9 mouse cellular contexts compared by ENCODE assay signal in the genomic region with DNA sequence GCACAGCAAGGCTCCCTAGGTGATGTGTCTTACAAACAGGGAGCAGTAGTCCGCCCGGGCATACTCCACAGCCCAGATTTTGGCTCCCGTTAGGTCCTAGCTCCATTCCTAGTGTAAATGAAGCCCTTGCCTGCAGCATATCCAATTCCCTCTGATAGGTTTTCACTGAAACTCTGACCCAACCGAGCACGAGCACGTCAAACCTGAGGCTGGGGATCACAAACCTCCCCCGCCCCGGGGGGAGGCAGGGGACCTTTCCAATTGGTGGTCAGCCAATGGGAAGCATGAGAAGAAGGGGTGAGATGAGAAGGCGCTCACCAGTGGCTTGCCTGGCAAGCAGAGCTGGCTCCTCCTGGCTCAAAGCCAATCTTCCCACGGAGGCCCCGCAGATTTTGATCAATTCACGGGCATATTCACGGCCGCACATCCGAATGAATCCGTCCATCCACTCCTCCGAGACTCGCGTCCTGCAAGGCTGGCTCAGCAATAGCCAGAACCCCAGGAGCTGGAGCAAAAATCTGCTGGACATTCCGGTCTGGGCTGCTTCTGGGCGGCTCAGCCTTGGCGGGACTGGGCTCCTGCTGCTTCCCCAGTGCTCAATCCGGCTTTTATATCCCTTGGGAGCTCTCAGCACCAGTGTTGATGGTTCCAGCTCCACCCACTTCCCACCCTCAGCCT. TPM values are rescaled to one million over a fixed set of nuclear protein-coding genes. Genes with fewer than 3 reads are reported as not detected.
A peak's percentile ranks its signal among the peaks of the same experiment; 100 is the strongest.
DNase-seq lines count a peak whose midpoint lies in the region; ATAC-seq and TF ChIP-seq lines count a peak whose summit lies in the region.
"Had no signal": no experiment of that assay in that cellular context is flagged by ENCODE, and none has a peak within 500 bp of the region (broad histone marks: within the 10 kb centered on the region; RNA-seq: fewer than 3 reads in every experiment).

A gene (minus strand): TSS at position 603 of the 678 bp plus-strand sequence.

- ATAC-seq in neural tube, embryonic 11.5 days (ENCODE audit: insufficient read depth, low FRiP score, low TSS enrichment), result peak; percentile 23; the same call in 1 of the 2 replicates

- H3K9me3 ChIP-seq in embryonic facial prominence, embryonic 10.5 days, result no peaks in the 10 kb centered on the region
- H3K9me3 ChIP-seq in neural tube, embryonic 11.5 days (ENCODE audit: control insufficient read depth, low read length), result no peaks in the 10 kb centered on the region

- no peaks in the 10 kb centered on the region for H3K36me3 ChIP-seq in embryonic facial prominence, embryonic 10.5 days (replicated peaks)
- no peaks in the 10 kb centered on the region for H3K36me3 ChIP-seq in neural tube, embryonic 11.5 days (ENCODE audit: control insufficient read depth, insufficient read depth, low read length)

- intact Hi-C loops in gastrocnemius, adult 2 months (cut with DNase I), result no loop called here
- intact Hi-C loops in gastrocnemius, postnatal 36 days (cut with DNase I), result no loop called here
- intact Hi-C loops in heart, postnatal 14 days (cut with DNase I), result no loop called here

- peaks cover 26% of the 10 kb centered on the region for H3K27me3 ChIP-seq in embryonic facial prominence, embryonic 10.5 days (replicated peaks; ENCODE audit: low read depth, poor library complexity, severe bottlenecking)
- no peaks in the 10 kb centered on the region for H3K27me3 ChIP-seq in neural tube, embryonic 11.5 days (ENCODE audit: control insufficient read depth, insufficient read depth, low read length)

- peak within 1 kb of the TSS; percentile 60 for H3K9ac ChIP-seq in neural tube, embryonic 11.5 days (ENCODE audit: low read length)

- peak within 1 kb of the TSS; percentile 66 for H3K4me3 ChIP-seq in gastrocnemius, adult 2 months
- peak within 1 kb of the TSS; percentile 58 for H3K4me3 ChIP-seq in embryonic facial prominence, embryonic 10.5 days
- H3K4me3 ChIP-seq in neural tube, embryonic 11.5 days (ENCODE audit: low read depth, low read length), result peak within 1 kb of the TSS; percentile 33

- DNase-seq in gastrocnemius, adult 2 months, result peak; percentile 20
- no peak for DNase-seq in gastrocnemius, postnatal 36 days
- peak; percentile 71 for DNase-seq in Muller cell, postnatal 12 days (ENCODE audit: inconsistent ontology term)
- DNase-seq in embryonic facial prominence, embryonic 10.5 days (ENCODE audit: low spot score), result peak; percentile 74
- peak; percentile 19 to 35 for DNase-seq in heart, postnatal 14 days
- peak; percentile 21 to 23 for DNase-seq in layer of hippocampus, postnatal 25 days (ENCODE audit: extremely low spot score in 1 of 2, low spot score in 1 of 2)
- DNase-seq in neural tube, embryonic 11.5 days (ENCODE audit: low spot score), result peak; percentile 69
- no peak for DNase-seq in spleen, adult 12 weeks (ENCODE audit: low spot score)

- no peak for TF ChIP-seq CTCF in gastrocnemius, adult 2 months (IDR thresholded peaks at IDR 0.05)

- peak within 1 kb of the TSS; percentile 65 for H3K4me2 ChIP-seq in neural tube, embryonic 11.5 days (ENCODE audit: low read depth)

- WGBS in embryonic facial prominence, embryonic 10.5 days, result 2% methylated on average over 23 of the region's 23 CpGs
- WGBS in neural tube, embryonic 11.5 days, result 4% methylated on average over 23 of the region's 23 CpGs

- no peak within 1 kb of the TSS for H3K27ac ChIP-seq in gastrocnemius, adult 2 months
- peak within 1 kb of the TSS; percentile 79 for H3K27ac ChIP-seq in embryonic facial prominence, embryonic 10.5 days (replicated peaks)
- no peak within 1 kb of the TSS for H3K27ac ChIP-seq in neural tube, embryonic 11.5 days (ENCODE audit: low read depth, low read length)

- peaks cover 11% of the 10 kb centered on the region for H3K4me1 ChIP-seq in embryonic facial prominence, embryonic 10.5 days
- no peaks in the 10 kb centered on the region for H3K4me1 ChIP-seq in neural tube, embryonic 11.5 days (ENCODE audit: control insufficient read depth, insufficient read depth, low read length)

RNA-seq across cellular contexts. Expression of the gene that starts here (rescaled TPM):
- total RNA-seq in gastrocnemius, adult 2 months (2021), result not detected
- not detected for total RNA-seq in gastrocnemius, postnatal 36 days (2021)
- 0.21 and 0.70 TPM in 2 replicates for polyA plus RNA-seq in embryonic facial prominence, embryonic 10.5 days (2016; fragmentation: Nextera tagmentation; extraction: Ambion mirVana)
- total RNA-seq in heart, postnatal 14 days (2021), result not detected
- 1 to 10 TPM; 1.8 to 2.3 TPM for total RNA-seq in layer of hippocampus, postnatal 25 days (2021)
- polyA plus RNA-seq in neural tube, embryonic 11.5 days (2014; fragmentation: Nextera tagmentation; extraction: Ambion mirVana), result 1.2 TPM in 1 of 2 replicates, not detected in the other
- polyA plus RNA-seq: large intestine, adult 2 months had no signal

Comparison
In these comparisons a context has a peak if more than half of its experiments do, and no peak if none do; other contexts are left out.
1. Peak in DNase-seq and H3K4me3 ChIP-seq in gastrocnemius, adult 2 months; RNA of the gene not detected or under 1 TPM.
2. Peak in DNase-seq, H3K4me3 ChIP-seq and H3K27ac ChIP-seq in embryonic facial prominence, embryonic 10.5 days; RNA of the gene not detected or under 1 TPM.
3. Peak in DNase-seq in heart, postnatal 14 days; RNA of the gene not detected or under 1 TPM.
4. DNase-seq: peak in Muller cell, postnatal 12 days (single experiment), layer of hippocampus, postnatal 25 days (2 of 2) and neural tube, embryonic 11.5 days (single experiment); none in gastrocnemius, postnatal 36 days (0 of 2) and spleen, adult 12 weeks (single experiment).
5. Peak in every context shown above with its lines, with median percentiles within 50 percentile points of each other: H3K4me3 ChIP-seq.